Mouse (Mus musculus): ENCODE measurements around the gene Slc39a9.

GRCm38 (mm10) chr12:80691671-80692091 lies 48.0 kb downstream of the Slc39a9 start:
- TF ChIP-seq POLR2A (IDR thresholded peaks at IDR 0.05; ENCODE audit: extremely low read depth, insufficient read depth, low read length) (no peak), CTCF (IDR thresholded peaks at IDR 0.05; ENCODE audit: extremely low read depth, insufficient read depth, low read length) (no peak)
